Mouse (Mus musculus): ENCODE measurements around the gene Lrrc20.

DNA sequence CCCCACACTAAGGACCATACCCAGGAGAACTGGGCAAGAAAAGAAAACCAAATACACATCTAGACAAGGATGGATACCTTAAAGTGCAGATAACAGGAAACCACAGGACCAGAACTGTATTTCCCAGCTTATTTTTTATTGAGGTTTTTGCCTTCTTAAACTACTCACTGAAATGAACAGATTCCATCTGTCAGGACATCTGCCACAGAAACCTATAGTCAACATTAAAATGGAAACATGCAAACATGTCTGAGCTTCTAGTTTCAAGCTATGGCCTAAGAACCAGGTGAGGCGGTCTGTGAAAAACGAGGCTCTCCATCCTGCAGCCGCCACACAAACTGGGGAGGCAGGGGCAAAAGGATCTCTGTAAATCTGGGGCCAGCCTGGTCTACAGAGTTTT lies 30.6 kb upstream of the Lrrc20 start:
- no peak for TF ChIP-seq CTCF (IDR thresholded peaks at IDR 0.05; ENCODE audit: low read depth)
- no peak for TF ChIP-seq EP300 (IDR thresholded peaks at IDR 0.05; ENCODE audit: low read depth)

Measured in liver, embryonic 14.5 days (tissue).